Mouse (Mus musculus): ENCODE data around the gene Gm17662. TPM values are rescaled to one million over a fixed set of nuclear protein-coding genes. Genes with fewer than 3 reads are reported as not detected.

Gm17662 gene
- polyA plus RNA-seq, 1 experiment from 2014 or later = not detected

DNA sequence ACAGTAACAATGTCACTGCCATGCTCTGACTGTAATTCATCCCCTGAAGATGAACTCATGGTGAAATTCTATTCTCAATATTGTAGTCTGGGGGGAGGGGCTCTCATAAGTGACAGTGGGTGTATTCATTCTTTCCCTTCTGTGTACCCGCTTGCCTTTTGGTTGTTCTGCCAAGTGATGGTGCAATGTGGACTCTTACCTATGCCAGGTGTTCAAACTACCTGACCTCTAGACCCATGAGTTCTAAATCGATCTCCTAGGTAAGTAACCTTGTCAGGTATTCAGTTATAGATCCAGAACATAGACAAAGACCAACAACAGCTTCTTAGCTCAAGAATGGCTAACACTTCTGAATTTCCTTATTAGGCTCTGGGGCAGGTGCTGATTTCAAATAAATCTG is 18.8 kb upstream of the Gm17662 start:
- H3K27ac ChIP-seq (replicated peaks) = no peak overlapping the region
- H3K36me3 ChIP-seq = no peaks in the 10 kb centered on the region
- no peak for ATAC-seq (ENCODE audit: extremely low read depth, insufficient number of reproducible peaks, low FRiP score, low TSS enrichment)
- no peak overlapping the region for H3K9ac ChIP-seq
- no peak overlapping the region for H3K4me3 ChIP-seq
- no peaks in the 10 kb centered on the region for H3K9me3 ChIP-seq
- H3K4me2 ChIP-seq = no peak overlapping the region
- no peaks in the 10 kb centered on the region for H3K27me3 ChIP-seq (replicated peaks)
- WGBS = 75% methylated on average over 2 of the region's 2 CpGs
- no peaks in the 10 kb centered on the region for H3K4me1 ChIP-seq

DNA sequence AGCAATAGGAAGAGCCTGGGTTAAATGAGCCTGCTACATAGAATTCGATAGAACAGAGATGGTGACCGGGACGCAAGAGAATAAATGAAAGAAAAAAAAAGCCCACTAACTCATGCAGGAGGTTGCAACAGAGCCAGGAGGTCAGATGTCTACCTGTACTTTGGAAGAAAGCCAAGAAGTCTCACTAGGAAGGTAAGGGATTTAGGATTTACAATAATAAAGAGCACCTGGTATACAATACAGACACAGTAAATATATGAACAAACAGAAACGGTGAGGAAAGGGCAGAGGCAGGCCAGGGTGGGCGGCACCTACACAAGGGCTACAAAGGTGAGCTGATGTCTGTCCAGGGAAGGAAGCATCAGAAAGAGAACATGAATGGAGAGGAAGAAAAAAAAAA is 14.9 kb upstream of the Gm17662 start:
- Histone ChIP-seq H3K4me1 (no peaks in the 10 kb centered on the region), H3K9me3 (no peaks in the 10 kb centered on the region), H3K4me3 (no peak overlapping the region), H3K27me3 (replicated peaks) (no peaks in the 10 kb centered on the region), H3K27ac (replicated peaks) (no peak overlapping the region), H3K9ac (no peak overlapping the region), H3K4me2 (no peak overlapping the region), H3K36me3 (no peaks in the 10 kb centered on the region)
- no peak for ATAC-seq (ENCODE audit: extremely low read depth, insufficient number of reproducible peaks, low FRiP score, low TSS enrichment)
- WGBS = 80% methylated on average over 5 of the region's 5 CpGs

DNA sequence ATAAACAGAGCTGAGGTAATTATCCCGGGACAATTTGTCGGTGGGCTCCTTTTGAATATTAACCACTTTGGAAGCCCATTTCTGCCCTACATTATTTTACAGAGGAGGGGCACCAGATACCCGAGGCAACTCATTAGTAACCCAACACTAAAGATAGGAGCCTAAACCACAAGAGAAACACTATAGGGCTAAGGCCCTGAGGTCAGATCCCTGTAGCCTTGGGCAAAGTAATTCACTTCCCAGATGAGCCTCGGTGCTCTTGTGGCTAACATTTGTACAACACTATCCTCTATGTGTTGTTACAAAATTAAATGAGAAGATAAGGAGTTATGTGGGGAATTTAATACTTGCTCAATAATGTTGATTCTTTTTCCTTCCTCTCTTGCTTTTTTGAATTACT is 13.6 kb upstream of the Gm17662 start:
- Histone ChIP-seq H3K9me3 (no peaks in the 10 kb centered on the region), H3K36me3 (no peaks in the 10 kb centered on the region), H3K4me3 (no peak overlapping the region), H3K4me2 (no peak overlapping the region), H3K27me3 (replicated peaks) (no peaks in the 10 kb centered on the region), H3K4me1 (no peaks in the 10 kb centered on the region), H3K9ac (no peak overlapping the region), H3K27ac (replicated peaks) (no peak overlapping the region)
- ATAC-seq (ENCODE audit: extremely low read depth, insufficient number of reproducible peaks, low FRiP score, low TSS enrichment) = no peak
- WGBS = 71% methylated on average over 4 of the region's 4 CpGs

DNA sequence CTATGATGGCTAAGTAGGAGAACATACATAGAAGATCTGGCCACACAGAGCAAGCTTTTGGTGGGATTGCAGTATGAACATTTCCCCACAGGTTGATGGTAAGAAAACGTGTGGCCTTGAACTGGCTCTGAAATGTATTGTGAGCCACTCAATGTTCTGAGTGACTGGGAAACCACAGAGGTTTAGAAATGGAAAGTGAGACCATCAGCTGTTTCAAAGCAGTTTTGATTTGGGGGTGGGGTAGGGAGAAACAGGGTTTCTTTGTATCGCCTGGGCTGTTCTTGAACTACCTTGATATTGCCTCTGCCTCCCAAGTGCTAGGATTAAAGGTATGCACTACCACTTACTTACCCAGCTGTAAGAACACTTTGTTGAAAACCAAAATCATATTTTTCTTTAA is 1.9 kb upstream of the Gm17662 start:
- Histone ChIP-seq H3K4me2 (no peak overlapping the region), H3K4me1 (no peaks in the 10 kb centered on the region), H3K27ac (replicated peaks) (no peak overlapping the region), H3K4me3 (no peak overlapping the region), H3K9me3 (no peaks in the 10 kb centered on the region), H3K27me3 (replicated peaks) (no peaks in the 10 kb centered on the region), H3K9ac (no peak overlapping the region), H3K36me3 (no peaks in the 10 kb centered on the region)
- no peak for ATAC-seq (ENCODE audit: extremely low read depth, insufficient number of reproducible peaks, low FRiP score, low TSS enrichment)
- WGBS = 75% methylated on average over 2 of the region's 2 CpGs

- no peak for ATAC-seq (ENCODE audit: extremely low read depth, insufficient number of reproducible peaks, low FRiP score, low TSS enrichment)
- 58% methylated on average over 4 of the region's 4 CpGs for WGBS
- no peaks in the 10 kb centered on the region for H3K4me1 ChIP-seq
Observed at GRCm38 (mm10) chr4:104857823-104858222, 694 bp downstream of the Gm17662 start.

GRCm38 (mm10) chr4:104861241-104861640 is 4.1 kb downstream of the Gm17662 start:
- no peaks in the 10 kb centered on the region for H3K9me3 ChIP-seq
- no peak overlapping the region for H3K27ac ChIP-seq (replicated peaks)
- no peak for ATAC-seq (ENCODE audit: extremely low read depth, insufficient number of reproducible peaks, low FRiP score, low TSS enrichment)
- H3K4me1 ChIP-seq = no peaks in the 10 kb centered on the region
- no peaks in the 10 kb centered on the region for H3K36me3 ChIP-seq
- no peaks in the 10 kb centered on the region for H3K27me3 ChIP-seq (replicated peaks)
- no peak overlapping the region for H3K9ac ChIP-seq
- 74% methylated on average over 8 of the region's 8 CpGs for WGBS
- no peak overlapping the region for H3K4me3 ChIP-seq
- no peak overlapping the region for H3K4me2 ChIP-seq

More at GRCm38 (mm10) chr4:104857823-104858222, 694 bp downstream of the Gm17662 start:
- H3K27me3 ChIP-seq (replicated peaks) = no peaks in the 10 kb centered on the region
- no peaks in the 10 kb centered on the region for H3K36me3 ChIP-seq
- H3K9me3 ChIP-seq = no peaks in the 10 kb centered on the region
- H3K9ac ChIP-seq = no peak overlapping the region
- H3K4me2 ChIP-seq = no peak overlapping the region
- no peak overlapping the region for H3K27ac ChIP-seq (replicated peaks)
- H3K4me3 ChIP-seq = no peak overlapping the region

DNA sequence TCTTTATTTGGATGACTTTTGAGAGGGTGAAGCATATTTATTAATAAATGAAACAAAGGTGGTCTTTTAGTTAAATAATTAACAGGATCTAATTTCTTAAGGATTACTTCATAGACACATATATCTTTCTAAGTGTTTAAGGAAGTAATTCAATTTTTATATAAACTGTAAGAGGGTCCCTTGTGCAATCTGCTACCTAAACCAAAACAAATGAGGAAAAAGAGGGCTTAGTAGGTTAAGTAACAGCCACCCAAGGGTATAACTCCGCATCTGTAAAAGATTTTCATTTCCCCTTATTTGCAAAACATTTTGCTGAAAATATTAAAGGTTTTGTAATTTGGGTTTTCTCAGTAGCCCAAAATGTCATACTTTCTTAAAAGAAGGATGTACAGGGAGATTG is 7.3 kb downstream of the Gm17662 start:
- no peak overlapping the region for H3K9ac ChIP-seq
- H3K9me3 ChIP-seq = no peaks in the 10 kb centered on the region
- H3K4me2 ChIP-seq = no peak overlapping the region
- no peak overlapping the region for H3K27ac ChIP-seq (replicated peaks)
- ATAC-seq (ENCODE audit: extremely low read depth, insufficient number of reproducible peaks, low FRiP score, low TSS enrichment) = no peak
- peaks cover 9% of the 10 kb centered on the region for H3K4me1 ChIP-seq
- H3K4me3 ChIP-seq = no peak overlapping the region
- 78% methylated on average over 1 of the region's 1 CpGs for WGBS
- no peaks in the 10 kb centered on the region for H3K36me3 ChIP-seq
- no peaks in the 10 kb centered on the region for H3K27me3 ChIP-seq (replicated peaks)

DNA sequence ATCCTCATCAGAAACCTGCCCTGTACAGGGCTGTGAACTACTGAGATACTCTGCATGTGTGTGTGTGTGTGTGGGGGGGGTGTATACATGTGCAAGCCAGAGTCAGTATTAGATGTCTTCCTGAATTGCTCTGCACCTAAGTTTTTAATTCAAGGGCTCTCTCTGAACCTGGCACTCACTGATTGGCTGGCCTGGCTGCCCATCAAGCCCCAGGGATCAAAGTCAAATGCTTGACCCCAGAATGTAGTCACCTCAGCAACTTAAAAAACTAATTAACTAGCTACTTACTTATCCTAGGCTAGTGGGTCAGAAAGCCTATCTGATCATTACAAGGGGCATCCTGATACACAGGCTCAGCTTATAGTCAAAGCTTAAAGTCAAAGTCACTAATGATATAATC is 12.5 kb downstream of the Gm17662 start:
- Histone ChIP-seq H3K36me3 (no peaks in the 10 kb centered on the region), H3K9ac (no peak overlapping the region), H3K27ac (replicated peaks) (no peak overlapping the region), H3K4me3 (no peak overlapping the region), H3K4me2 (no peak overlapping the region), H3K4me1 (peaks cover 9% of the 10 kb centered on the region), H3K27me3 (replicated peaks) (no peaks in the 10 kb centered on the region), H3K9me3 (no peaks in the 10 kb centered on the region)
- no peak for ATAC-seq (ENCODE audit: extremely low read depth, insufficient number of reproducible peaks, low FRiP score, low TSS enrichment)

DNA sequence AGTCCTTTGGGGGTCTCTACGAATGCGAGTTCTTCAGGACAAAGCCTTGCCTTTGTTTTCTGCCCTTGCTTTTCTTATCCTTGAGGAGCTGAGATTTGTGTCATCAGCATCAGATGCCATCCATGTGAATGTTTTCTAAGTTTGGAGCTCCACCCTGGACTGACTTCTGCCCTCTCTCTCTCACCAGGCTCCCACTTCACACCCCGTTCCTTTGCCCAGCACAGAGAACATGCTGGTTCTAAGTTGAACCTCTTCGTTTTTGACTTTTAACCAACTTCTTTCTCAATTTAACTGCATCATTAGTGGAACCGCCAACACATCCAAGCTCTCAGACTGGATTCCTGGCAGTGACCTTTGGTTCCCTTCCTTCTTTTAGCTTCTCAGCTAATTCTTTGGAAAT is 13.1 kb downstream of the Gm17662 start:
- 79% methylated on average over 5 of the region's 5 CpGs for WGBS
- H3K4me2 ChIP-seq = no peak overlapping the region
- no peaks in the 10 kb centered on the region for H3K9me3 ChIP-seq
- peaks cover 9% of the 10 kb centered on the region for H3K4me1 ChIP-seq
- H3K4me3 ChIP-seq = no peak overlapping the region
- no peaks in the 10 kb centered on the region for H3K27me3 ChIP-seq (replicated peaks)
- H3K36me3 ChIP-seq = no peaks in the 10 kb centered on the region
- no peak for ATAC-seq (ENCODE audit: extremely low read depth, insufficient number of reproducible peaks, low FRiP score, low TSS enrichment)
- no peak overlapping the region for H3K9ac ChIP-seq
- H3K27ac ChIP-seq (replicated peaks) = no peak overlapping the region

DNA sequence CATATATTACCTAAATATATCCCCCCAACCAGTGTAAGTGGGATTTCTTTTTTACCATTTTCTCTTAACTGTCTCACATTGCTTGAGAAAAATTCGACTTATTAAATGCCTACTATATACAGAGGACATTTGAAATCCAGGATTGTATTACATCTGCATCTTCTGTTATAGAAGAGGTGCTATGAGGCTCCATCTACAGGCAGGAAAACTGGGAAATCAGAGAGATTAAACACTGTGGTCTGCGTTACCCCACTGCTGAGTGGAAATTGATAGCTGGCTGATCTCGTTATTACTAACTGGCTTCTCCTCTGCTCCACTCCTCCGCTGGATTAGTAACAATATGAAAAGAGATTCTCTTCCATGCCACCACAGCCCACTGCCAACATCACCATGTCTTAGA is 18.7 kb downstream of the Gm17662 start:
- Histone ChIP-seq H3K4me1 (no peaks in the 10 kb centered on the region), H3K27ac (replicated peaks) (no peak overlapping the region), H3K4me2 (no peak overlapping the region), H3K36me3 (no peaks in the 10 kb centered on the region), H3K9me3 (no peaks in the 10 kb centered on the region), H3K9ac (no peak overlapping the region), H3K27me3 (replicated peaks) (no peaks in the 10 kb centered on the region), H3K4me3 (no peak overlapping the region)
- 61% methylated on average over 4 of the region's 4 CpGs for WGBS
- ATAC-seq (ENCODE audit: extremely low read depth, insufficient number of reproducible peaks, low FRiP score, low TSS enrichment) = no peak

DNA sequence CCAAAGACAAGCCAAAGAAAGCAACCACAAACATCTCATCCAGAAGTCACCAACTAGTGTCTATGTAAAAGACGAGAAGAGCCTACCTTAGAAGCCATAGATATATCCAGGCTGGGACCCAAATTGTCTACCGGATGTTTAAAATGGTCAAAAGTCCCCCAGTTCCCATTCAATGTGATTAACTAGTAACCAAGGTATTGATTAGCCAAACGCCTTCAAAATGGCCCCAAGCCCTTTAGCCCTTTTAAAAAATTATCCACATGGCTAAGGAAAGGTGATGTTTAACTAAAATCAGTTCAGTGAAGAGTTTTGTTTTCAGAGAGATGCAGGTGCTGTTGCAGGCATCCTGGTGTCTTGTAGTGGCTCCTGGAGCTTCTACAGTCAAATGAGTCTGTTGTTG is 19.2 kb downstream of the Gm17662 start, which contains the start of gene C8a:
C8a (minus strand) TSS at position 76 of the 400 bp plus-strand sequence.
- 66% methylated on average over 3 of the region's 3 CpGs for WGBS
- H3K9ac ChIP-seq = no peak within 1 kb of the TSS
- H3K4me3 ChIP-seq = no peak within 1 kb of the TSS
- H3K27ac ChIP-seq (replicated peaks) = no peak within 1 kb of the TSS
- no peaks in the 10 kb centered on the region for H3K36me3 ChIP-seq
- no peaks in the 10 kb centered on the region for H3K27me3 ChIP-seq (replicated peaks)
- no peak within 1 kb of the TSS for H3K4me2 ChIP-seq
- ATAC-seq (ENCODE audit: extremely low read depth, insufficient number of reproducible peaks, low FRiP score, low TSS enrichment) = no peak
- H3K4me1 ChIP-seq = no peaks in the 10 kb centered on the region
- no peaks in the 10 kb centered on the region for H3K9me3 ChIP-seq

- WGBS = 73% methylated on average over 9 of the region's 9 CpGs
- H3K4me3 ChIP-seq = no peak overlapping the region
- no peak for ATAC-seq (ENCODE audit: extremely low read depth, insufficient number of reproducible peaks, low FRiP score, low TSS enrichment)
Observed at GRCm38 (mm10) chr4:104887486-104887885, 30.4 kb downstream of the Gm17662 start.

More at GRCm38 (mm10) chr4:104887486-104887885, 30.4 kb downstream of the Gm17662 start:
- Histone ChIP-seq H3K9me3 (no peaks in the 10 kb centered on the region), H3K4me2 (no peak overlapping the region), H3K27me3 (replicated peaks) (peaks cover 18% of the 10 kb centered on the region; the same call in 1 of the 2 replicates), H3K4me1 (peaks cover 17% of the 10 kb centered on the region), H3K36me3 (no peaks in the 10 kb centered on the region), H3K27ac (replicated peaks) (no peak overlapping the region), H3K9ac (no peak overlapping the region)
